Mouse (Mus musculus) thymus, adult 2 months (tissue): ENCODE results near the gene Zfp445.

Source experiments
- CTCF ChIP-seq: fragments of 200-500 bp; IDR thresholded peaks from 2 replicates; pipeline ENCODE4 v1.5.1; 2012; ENCODE audit warnings: mild to moderate bottlenecking, control low read depth, low read length, moderate library complexity, borderline replicate concordance; ENCODE audit not compliant: control insufficient read depth, poor library complexity, insufficient read depth; ENCODE audit errors: extremely low read depth
- POLR2A ChIP-seq: fragments of 200-500 bp; IDR thresholded peaks from 2 replicates; pipeline ENCODE4 v1.6.1; 2012; ENCODE audit warnings: mild to moderate bottlenecking, low read length, control low read depth, moderate library complexity; ENCODE audit not compliant: control insufficient read depth, poor library complexity, insufficient read depth; ENCODE audit errors: extremely low read depth

DNA sequence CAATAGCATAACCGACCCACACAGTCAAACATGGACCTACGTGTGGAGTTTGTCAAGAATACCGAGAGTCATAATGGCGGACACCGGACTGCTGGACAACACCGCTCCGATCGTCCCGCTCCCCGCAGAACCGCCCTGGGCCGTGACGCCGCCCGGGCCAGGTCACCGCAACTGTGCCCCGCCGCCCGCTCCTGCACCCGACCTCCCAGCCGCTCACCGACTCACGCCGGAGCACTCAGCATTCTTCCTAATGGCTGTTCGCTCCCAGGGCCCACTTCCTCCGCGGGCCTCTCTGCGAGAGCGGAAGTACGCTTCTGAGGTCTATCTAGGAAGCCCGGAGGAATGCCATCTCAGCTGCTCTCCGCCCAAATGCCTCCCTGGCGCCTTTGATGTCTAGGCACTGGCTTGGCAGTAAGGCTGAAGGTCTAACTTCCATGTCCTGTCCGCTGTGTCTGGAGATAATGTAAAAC, at the start of gene Zfp445:
- TF ChIP-seq CTCF = 0 out of 2 replicates have a peak, but pooled peaks have one; percentile 38
- TF ChIP-seq POLR2A = no peak
